Mouse (Mus musculus) midbrain, embryonic 14.5 days (tissue): ENCODE data around the gene Olfr303. TPM values are rescaled to one million over a fixed set of nuclear protein-coding genes. Genes with fewer than 3 reads are reported as not detected.
"Not testable (repeated sequence)": the region's sequence is repeated elsewhere in the genome, so short reads cannot be mapped to it uniquely, and the experiment has no call there.

Source experiments
- ATAC-seq: fragments of 200-750 bp; cut with Nextera tagmentation; 2 replicates; pipeline ENCODE4 v1.8.0; 2017; ENCODE audit warnings: moderate number of reproducible peaks, moderate library complexity; ENCODE audit not compliant: low FRiP score, low TSS enrichment
- DNase-seq: peaks from one replicate; pipeline ENCODE4 v3.0.0-alpha.2; 2015
- H3K27ac ChIP-seq: fragments of 300-500 bp; sonication (generic); replicated peaks from 2 replicates; pipeline ENCODE4 v1.5.1; 2014; ENCODE audit warnings: mild to moderate bottlenecking, low read depth, low read length, moderate library complexity
- H3K27me3 ChIP-seq: fragments of 300-500 bp; sonication (generic); 2 replicates; pipeline ENCODE4 v1.6.1; 2014; ENCODE audit warnings: low read length, control low read depth, mixed read lengths; ENCODE audit not compliant: control insufficient read depth, insufficient read depth
- H3K36me3 ChIP-seq: fragments of 300-500 bp; sonication (generic); 2 replicates; pipeline ENCODE4 v1.6.1; 2014; ENCODE audit warnings: low read length, control low read depth; ENCODE audit not compliant: control insufficient read depth, insufficient read depth
- H3K4me1 ChIP-seq: fragments of 300-500 bp; sonication (generic); 2 replicates; pipeline ENCODE4 v1.6.1; 2014; ENCODE audit warnings: mild to moderate bottlenecking, antibody characterized with exemption, low read length, control low read depth; ENCODE audit not compliant: control insufficient read depth, insufficient read depth
- H3K4me2 ChIP-seq: fragments of 300-500 bp; sonication (generic); 2 replicates; pipeline ENCODE4 v1.6.1; 2014; ENCODE audit warnings: mild to moderate bottlenecking, low read length, moderate library complexity
- H3K4me3 ChIP-seq: fragments of 300-500 bp; sonication (generic); replicated peaks from 2 replicates; pipeline ENCODE4 v1.5.1; 2014; ENCODE audit warnings: low read depth, low read length
- H3K9ac ChIP-seq: fragments of 300-500 bp; sonication (generic); replicated peaks from 2 replicates; pipeline ENCODE4 v1.6.1; 2014; ENCODE audit warnings: mild to moderate bottlenecking, low read length, moderate library complexity
- H3K9me3 ChIP-seq: fragments of 300-500 bp; sonication (generic); 2 replicates; pipeline ENCODE4 v1.6.1; 2016; ENCODE audit warnings: low read length, control low read depth, mixed read lengths; ENCODE audit not compliant: control insufficient read depth
- WGBS: fragments of 180-500 bp; shearing (Covaris S2); extraction: QIAGEN DNeasy Blood & Tissue Kit; methylation state at CpG from one replicate; pipeline ENCODE4 v1.1.7; 2014; 5-methylcytosine and 5-hydroxymethylcytosine counted together
- polyA plus RNA-seq: library from polyadenylated mRNA; unstranded; fragments of >200 nt; fragmentation: Nextera tagmentation; extraction: Ambion mirVana; gene quantifications from 2 replicates; pipeline ENCODE4 v1.2.1, GENCODE M21; 2014

Gene Olfr303
- polyA plus RNA-seq = not detected in 2 replicates

GRCm38 (mm10) chr7:86397689-86398088, at the start of gene Olfr303:
Gene Olfr303 (minus strand): TSS chr7:86397789.
- H3K4me3 ChIP-seq = no peak within 1 kb of the TSS

GRCm38 (mm10) chr7:86403546-86403945, 6.0 kb upstream of the Olfr303 start, which contains the start of gene Olfr301:
Gene Olfr301 (plus strand): TSS chr7:86403846.
- Histone ChIP-seq H3K36me3 (no peaks in the 10 kb centered on the region), H3K4me2 (no peak within 1 kb of the TSS), H3K9ac (no peak within 1 kb of the TSS), H3K27me3 (no peaks in the 10 kb centered on the region), H3K4me1 (no peaks in the 10 kb centered on the region), H3K27ac (no peak within 1 kb of the TSS), H3K9me3 (no peaks in the 10 kb centered on the region), H3K4me3 (no peak within 1 kb of the TSS)
- DNase-seq (no peak), ATAC-seq (no peak)
- WGBS = 88% methylated on average over 2 of the region's 2 CpGs

More at GRCm38 (mm10) chr7:86397689-86398088, at the start of gene Olfr303:
- no peak within 1 kb of the TSS for H3K4me2 ChIP-seq
- H3K27me3 ChIP-seq = no peaks in the 10 kb centered on the region
- no peaks in the 10 kb centered on the region for H3K4me1 ChIP-seq
- no peaks in the 10 kb centered on the region for H3K9me3 ChIP-seq
- DNase-seq (peak; percentile 1), ATAC-seq (no peak)
- H3K36me3 ChIP-seq = no peaks in the 10 kb centered on the region
- no peak within 1 kb of the TSS for H3K27ac ChIP-seq
- H3K9ac ChIP-seq = no peak within 1 kb of the TSS

DNA sequence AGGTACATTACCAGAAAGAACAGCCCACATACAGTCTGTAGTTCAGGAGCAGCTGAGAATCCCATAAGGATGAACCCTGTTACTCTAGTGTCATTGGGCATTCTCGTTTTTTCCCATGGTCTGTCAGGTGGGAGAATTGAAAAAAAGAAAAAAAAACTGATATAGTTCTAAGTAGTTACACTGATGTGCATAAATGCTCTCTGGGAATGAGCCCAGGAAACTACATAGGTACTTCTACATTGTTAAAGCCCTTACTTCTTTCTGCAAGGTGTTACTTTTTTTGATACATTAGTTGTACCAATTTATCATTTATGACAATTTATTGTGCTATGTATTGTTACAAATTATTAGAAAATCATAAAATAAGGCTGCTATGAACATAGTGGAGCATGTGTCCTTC, 11.0 kb downstream of the Olfr303 start, which contains the start of gene Olfr304:
Gene Olfr304, minus strand, starts transcription at position 101 of the 400 bp plus-strand sequence.
- Histone ChIP-seq H3K9ac (no peak within 1 kb of the TSS), H3K4me1 (no peaks in the 10 kb centered on the region), H3K27me3 (no peaks in the 10 kb centered on the region), H3K36me3 (no peaks in the 10 kb centered on the region), H3K4me2 (no peak within 1 kb of the TSS), H3K9me3 (no peaks in the 10 kb centered on the region), H3K4me3 (no peak within 1 kb of the TSS), H3K27ac (no peak within 1 kb of the TSS)
- WGBS = 76% methylated on average over 1 of the region's 1 CpGs
- ATAC-seq = no peak
- no peak for DNase-seq

DNA sequence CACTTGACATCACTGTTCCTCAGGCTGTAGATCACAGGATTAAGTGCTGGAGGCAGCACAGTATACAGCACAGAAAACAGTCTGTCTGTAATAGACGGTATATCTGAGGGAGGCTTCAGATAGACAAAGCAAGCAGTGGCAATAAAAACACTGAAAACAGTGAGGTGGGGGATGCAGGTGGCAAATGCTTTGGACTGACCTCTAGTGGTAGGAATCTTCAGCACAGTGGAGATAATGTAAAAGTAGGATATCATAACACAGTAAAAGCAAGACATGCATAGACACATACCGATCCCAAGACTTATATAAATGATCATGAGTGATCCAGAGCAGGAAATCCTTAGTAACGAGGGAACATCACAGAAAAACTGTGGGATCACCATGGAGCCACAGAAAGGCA, 11.8 kb downstream of the Olfr303 start:
- DNase-seq (no peak), ATAC-seq (no peak)
- Histone ChIP-seq H3K9ac (no peak overlapping the region), H3K27ac (no peak overlapping the region), H3K9me3 (no peaks in the 10 kb centered on the region), H3K36me3 (no peaks in the 10 kb centered on the region), H3K4me2 (no peak overlapping the region), H3K4me1 (no peaks in the 10 kb centered on the region), H3K27me3 (no peaks in the 10 kb centered on the region), H3K4me3 (no peak overlapping the region)
- 73% methylated on average over 3 of the region's 3 CpGs for WGBS

DNA sequence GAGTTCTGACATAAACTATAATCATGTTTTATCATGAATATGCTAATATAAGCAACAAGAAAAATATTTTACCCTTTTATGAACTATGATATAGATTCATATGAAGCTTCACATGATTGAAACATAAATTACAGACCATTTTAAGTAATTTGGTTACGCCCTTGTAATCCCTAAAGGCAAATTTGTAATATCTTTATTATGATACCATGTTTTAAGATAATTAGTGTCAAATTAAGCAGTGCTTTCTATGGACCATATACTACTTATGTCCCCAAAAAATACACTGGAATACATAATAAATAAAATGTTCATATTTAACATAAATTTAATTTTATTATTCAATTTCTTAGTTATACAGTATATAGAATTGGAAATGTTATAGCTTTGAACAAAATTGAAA, 30.8 kb downstream of the Olfr303 start, which contains the start of gene Olfr305:
Gene Olfr305, minus strand, starts transcription at position 101 of the 400 bp plus-strand sequence.
- Histone ChIP-seq H3K4me2 (no peak within 1 kb of the TSS), H3K27me3 (no peaks in the 10 kb centered on the region), H3K9ac (no peak within 1 kb of the TSS), H3K9me3 (no peaks in the 10 kb centered on the region), H3K4me3 (no peak within 1 kb of the TSS), H3K4me1 (no peaks in the 10 kb centered on the region), H3K36me3 (no peaks in the 10 kb centered on the region), H3K27ac (no peak within 1 kb of the TSS)
- DNase-seq (no peak), ATAC-seq (no peak)
- 90% methylated on average over 1 of the region's 1 CpGs for WGBS

- not testable (repeated sequence) for H3K36me3 ChIP-seq, ATAC-seq, H3K4me3 ChIP-seq, H3K4me2 ChIP-seq, H3K27me3 ChIP-seq, H3K4me1 ChIP-seq, H3K27ac ChIP-seq, H3K9me3 ChIP-seq, H3K9ac ChIP-seq, DNase-seq
- 93% methylated on average over 9 of the region's 9 CpGs for WGBS
Observed at GRCm38 (mm10) chr7:86346296-86346695, 51.3 kb downstream of the Olfr303 start.

DNA sequence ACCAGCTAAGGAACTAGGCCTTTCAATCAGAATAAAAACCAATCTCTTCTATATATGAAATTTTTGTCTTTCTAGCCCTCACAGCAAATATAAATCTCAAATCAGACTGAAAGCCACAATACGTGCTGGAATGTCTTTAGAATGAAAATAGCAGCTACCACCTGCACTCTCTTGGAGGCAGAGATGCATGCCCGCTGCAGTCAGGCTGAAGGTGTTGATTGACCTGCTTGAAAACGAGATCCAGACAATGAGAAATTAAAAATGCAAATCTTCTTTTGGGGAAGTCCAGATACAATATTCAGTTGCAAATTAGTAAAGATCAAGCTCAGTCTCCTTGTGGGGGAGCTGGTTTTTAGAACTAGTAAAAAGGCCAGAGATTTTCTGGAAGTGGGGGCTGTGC, 53.3 kb downstream of the Olfr303 start:
- Histone ChIP-seq H3K4me1 (no peaks in the 10 kb centered on the region), H3K27me3 (no peaks in the 10 kb centered on the region), H3K4me2 (no peak overlapping the region), H3K27ac (no peak overlapping the region), H3K9me3 (0 out of 2 replicates have a peak, but pooled peaks cover 5% of the 10 kb centered on the region), H3K36me3 (no peaks in the 10 kb centered on the region), H3K4me3 (no peak overlapping the region), H3K9ac (no peak overlapping the region)
- WGBS = 62% methylated on average over 3 of the region's 3 CpGs
- ATAC-seq (no peak), DNase-seq (no peak)

DNA sequence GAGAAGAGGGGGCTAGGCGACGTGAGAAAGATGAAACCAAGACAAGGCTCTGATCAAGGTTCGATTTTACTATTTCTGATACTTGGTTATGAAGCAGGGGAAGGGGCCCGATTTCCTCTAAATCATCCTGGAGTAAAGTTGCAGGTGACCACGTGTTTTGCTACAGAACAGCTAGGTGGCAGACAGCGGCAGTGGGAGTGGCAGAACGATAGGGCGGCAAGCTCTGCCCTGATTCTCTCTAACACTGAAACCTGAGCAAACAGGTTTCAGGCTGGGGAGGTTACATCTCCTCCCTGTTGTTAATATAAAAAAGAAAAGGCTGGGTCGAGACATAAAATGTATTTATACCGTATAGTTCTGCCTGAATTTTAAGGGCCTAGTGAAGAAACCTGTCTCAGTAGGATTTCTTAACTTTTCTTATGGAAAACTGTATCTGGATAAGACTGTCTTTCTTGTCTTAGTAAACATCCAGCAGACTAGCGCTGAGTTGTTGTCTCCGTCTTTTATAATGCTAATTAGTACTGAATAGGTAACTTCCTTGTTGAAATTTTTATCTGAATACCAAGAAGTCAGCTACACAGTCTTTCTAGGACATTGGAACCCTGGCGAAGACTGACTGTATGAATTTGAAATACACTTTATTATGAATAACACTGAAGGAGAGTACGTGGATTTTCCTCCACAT, 54.6 kb downstream of the Olfr303 start:
- Histone ChIP-seq H3K4me3 (no peak overlapping the region), H3K9ac (no peak overlapping the region), H3K27me3 (no peaks in the 10 kb centered on the region), H3K4me1 (no peaks in the 10 kb centered on the region), H3K36me3 (no peaks in the 10 kb centered on the region), H3K27ac (no peak overlapping the region), H3K4me2 (no peak overlapping the region), H3K9me3 (no peaks in the 10 kb centered on the region)
- no peak for DNase-seq
- WGBS = 85% methylated on average over 14 of the region's 14 CpGs
- no peak for ATAC-seq
